Mouse (Mus musculus) limb, embryonic 12.5 days (tissue): ENCODE results near the gene Mrps15. TPM values are rescaled to one million over a fixed set of nuclear protein-coding genes. Genes with fewer than 3 reads are reported as not detected.

Experiments
- ATAC-seq: fragments of 200-750 bp; cut with Nextera tagmentation; 2 replicates; pipeline ENCODE4 v1.8.0; 2017; ENCODE audit warnings: low read depth, moderate TSS enrichment; ENCODE audit not compliant: insufficient number of reproducible peaks, insufficient read depth, low FRiP score, low TSS enrichment
- H3K27ac ChIP-seq: fragments of 300-500 bp; sonication (generic); 2 replicates; pipeline ENCODE4 v1.5.1; 2016; ENCODE audit warnings: mild to moderate bottlenecking, moderate library complexity
- H3K27me3 ChIP-seq: fragments of 300-500 bp; sonication (generic); 2 replicates; pipeline ENCODE4 v1.6.1; 2016; ENCODE audit warnings: mild to moderate bottlenecking, moderate library complexity
- H3K36me3 ChIP-seq: fragments of 300-500 bp; sonication (generic); 2 replicates; pipeline ENCODE4 v1.6.1; 2016; ENCODE audit warnings: mild to moderate bottlenecking, moderate library complexity
- H3K4me1 ChIP-seq: fragments of 300-500 bp; sonication (generic); replicated peaks from 2 replicates; pipeline ENCODE4 v1.6.1; 2016
- H3K4me2 ChIP-seq: fragments of 300-500 bp; sonication (generic); 2 replicates; pipeline ENCODE4 v1.6.1; 2016; ENCODE audit warnings: mild to moderate bottlenecking, moderate library complexity
- H3K4me3 ChIP-seq: fragments of 300-500 bp; sonication (generic); replicated peaks from 2 replicates; pipeline ENCODE4 v1.5.1; 2016; ENCODE audit warnings: mild to moderate bottlenecking
- H3K9ac ChIP-seq: fragments of 300-500 bp; sonication (generic); replicated peaks from 2 replicates; pipeline ENCODE4 v1.6.1; 2016; ENCODE audit warnings: mild to moderate bottlenecking, moderate library complexity
- H3K9me3 ChIP-seq: fragments of 300-500 bp; sonication (generic); 2 replicates; pipeline ENCODE4 v1.6.1; 2016; ENCODE audit warnings: mild to moderate bottlenecking, moderate library complexity
- WGBS: fragments of 180-500 bp; shearing (Covaris S2); methylation state at CpG from one replicate; pipeline ENCODE4 v1.1.7; 2016; 5-methylcytosine and 5-hydroxymethylcytosine counted together
- polyA plus RNA-seq: library from polyadenylated mRNA; unstranded; fragments of >200 nt; fragmentation: Nextera tagmentation; extraction: Ambion mirVana; gene quantifications from 2 replicates; pipeline ENCODE4 v1.2.1, GENCODE M21; 2016

The Mrps15 gene
- polyA plus RNA-seq, 1 experiment from 2014 or later: 162 TPM

DNA sequence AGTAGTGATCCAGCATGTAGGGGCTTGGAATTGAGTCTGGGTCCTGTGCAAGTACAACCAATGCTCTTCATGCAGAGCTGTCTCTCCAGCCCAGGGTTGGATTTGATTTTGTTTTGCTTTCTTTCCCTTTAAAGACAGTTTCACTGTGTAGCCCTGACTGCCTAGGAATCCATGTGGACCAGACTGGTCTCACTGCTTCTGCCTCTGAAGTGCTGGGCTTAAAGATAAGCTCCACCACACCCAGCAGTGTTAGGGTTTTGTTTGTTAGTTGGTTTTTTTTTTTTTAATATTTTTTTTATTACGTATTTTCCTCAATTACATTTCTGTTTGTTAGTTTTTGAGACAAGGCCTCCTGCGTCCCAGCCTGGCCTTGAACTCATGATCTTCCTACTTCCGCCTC, 52.6 kb downstream of the Mrps15 start:
- ATAC-seq: no peak
- H3K4me2 ChIP-seq: no peak overlapping the region
- H3K9ac ChIP-seq: no peak overlapping the region
- H3K27ac ChIP-seq: no peak overlapping the region
- WGBS: 89% methylated on average over 3 of the region's 3 CpGs
- H3K27me3 ChIP-seq: no peaks in the 10 kb centered on the region
- H3K36me3 ChIP-seq: peaks cover 16% of the 10 kb centered on the region; the same call in 1 of the 2 replicates
- H3K4me1 ChIP-seq: peaks cover 13% of the 10 kb centered on the region
- no peak overlapping the region for H3K4me3 ChIP-seq
- H3K9me3 ChIP-seq: no peaks in the 10 kb centered on the region

DNA sequence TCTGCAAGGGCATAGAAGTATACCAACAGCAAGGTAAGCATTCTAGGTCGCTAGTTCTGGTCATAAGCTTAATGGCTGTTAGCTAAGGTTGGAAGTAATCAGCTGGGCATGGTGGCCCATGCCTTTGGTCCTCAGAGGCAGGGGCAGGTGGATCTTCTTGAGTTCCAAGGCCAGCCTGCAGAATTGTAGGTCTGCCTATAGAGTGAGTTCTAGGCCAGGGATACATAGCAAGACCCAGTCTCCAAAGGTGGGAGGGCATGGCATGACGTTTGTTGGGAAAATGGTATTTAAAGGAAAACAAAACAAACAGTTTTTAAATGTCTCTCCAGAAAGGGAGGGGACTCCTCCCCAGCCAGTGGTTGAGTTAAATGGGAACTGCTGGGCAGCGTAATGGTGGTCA, 54.0 kb downstream of the Mrps15 start:
- Histone ChIP-seq H3K9ac (no peak overlapping the region), H3K4me1 (peaks cover 24% of the 10 kb centered on the region), H3K9me3 (no peaks in the 10 kb centered on the region), H3K27ac (no peak overlapping the region), H3K27me3 (0 out of 2 replicates have a peak, but pooled peaks cover 3% of the 10 kb centered on the region), H3K36me3 (peaks cover 16% of the 10 kb centered on the region; the same call in 1 of the 2 replicates), H3K4me2 (no peak overlapping the region), H3K4me3 (no peak overlapping the region)
- ATAC-seq: no peak
- 86% methylated on average over 3 of the region's 3 CpGs for WGBS

DNA sequence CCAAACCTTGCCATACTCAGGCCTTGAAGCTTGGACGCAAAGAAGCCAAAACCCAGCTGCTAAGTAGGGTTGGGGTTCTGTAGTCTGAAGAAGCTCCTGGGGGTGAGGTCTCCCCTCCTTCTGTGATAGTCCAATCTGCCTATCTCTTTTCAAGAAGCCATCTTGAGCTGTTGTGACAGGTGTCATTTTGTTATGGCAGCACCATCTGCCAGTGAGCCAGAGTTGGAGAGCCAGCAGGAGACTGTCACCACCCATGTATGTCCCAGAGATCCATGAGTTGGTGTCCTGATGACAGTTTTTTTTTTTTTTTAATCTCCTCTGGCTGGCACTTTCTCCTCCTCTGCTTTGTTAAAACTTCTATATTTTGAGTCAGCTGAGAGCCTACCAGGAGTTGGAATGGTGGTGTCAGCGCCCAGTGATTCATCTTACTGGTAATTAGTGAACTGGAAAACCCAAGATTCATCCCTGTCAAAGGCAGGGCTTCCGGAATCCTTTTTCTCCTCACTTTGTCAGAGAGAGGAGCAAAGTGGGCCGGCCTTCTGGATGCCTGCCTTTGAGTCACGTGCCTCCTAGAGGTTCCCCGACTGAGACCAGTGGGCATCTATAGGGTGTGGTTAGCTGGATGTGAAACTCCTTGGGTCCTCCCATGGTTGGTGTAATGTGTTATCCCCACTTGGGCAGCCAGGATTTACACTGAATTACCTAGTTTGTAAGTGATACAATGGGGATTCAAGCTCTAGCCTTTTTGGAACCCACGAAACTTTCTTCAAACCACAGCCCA, 55.5 kb downstream of the Mrps15 start:
- 47% methylated on average over 7 of the region's 7 CpGs for WGBS
- Histone ChIP-seq H3K4me3 (no peak overlapping the region), H3K27ac (no peak overlapping the region), H3K4me1 (peaks cover 27% of the 10 kb centered on the region), H3K27me3 (0 out of 2 replicates have a peak, but pooled peaks cover 3% of the 10 kb centered on the region), H3K9ac (no peak overlapping the region), H3K4me2 (peak overlapping the region; percentile 96), H3K36me3 (peaks cover 16% of the 10 kb centered on the region; the same call in 1 of the 2 replicates), H3K9me3 (no peaks in the 10 kb centered on the region)
- no peak for ATAC-seq

DNA sequence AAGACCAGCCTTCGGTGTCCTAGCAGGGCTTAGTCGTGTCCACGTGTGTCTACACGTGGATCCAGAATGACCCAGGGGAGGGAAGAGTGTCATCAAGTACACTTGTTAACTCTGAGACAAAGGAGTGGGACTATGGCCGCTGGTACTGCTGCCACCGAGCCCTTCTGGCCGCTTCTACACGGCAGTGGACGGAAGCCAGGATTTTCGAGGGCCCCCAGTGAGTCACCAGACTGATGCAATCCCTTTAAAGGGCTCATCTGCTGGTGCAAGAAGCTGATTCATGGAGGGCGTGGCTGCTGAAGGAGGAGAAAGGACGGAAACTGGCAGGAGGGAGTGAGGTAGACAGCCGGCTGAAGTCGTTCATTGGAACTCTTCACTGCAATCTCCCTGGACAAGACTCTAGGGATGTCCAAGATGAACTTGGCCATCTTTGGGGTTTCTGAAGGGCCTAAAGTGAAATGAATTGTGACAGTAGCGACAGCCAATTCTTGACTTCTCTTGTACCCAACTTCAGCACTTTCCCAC, 56.4 kb downstream of the Mrps15 start:
- no peaks in the 10 kb centered on the region for H3K9me3 ChIP-seq
- peaks cover 15% of the 10 kb centered on the region; the same call in 1 of the 2 replicates for H3K36me3 ChIP-seq
- WGBS: 2% methylated on average over 15 of the region's 15 CpGs
- 0 out of 2 replicates have a peak, but pooled peaks cover 3% of the 10 kb centered on the region for H3K27me3 ChIP-seq
- H3K4me1 ChIP-seq: peaks cover 31% of the 10 kb centered on the region
- peak overlapping the region; percentile 94 for H3K4me3 ChIP-seq
- peak overlapping the region; percentile 60; the same call in 1 of the 2 replicates for H3K27ac ChIP-seq
- H3K9ac ChIP-seq: peak overlapping the region; percentile 55; the same call in 1 of the 2 replicates
- peak overlapping the region; percentile 96 for H3K4me2 ChIP-seq
- ATAC-seq: peak; percentile 27; the same call in 1 of the 2 replicates

DNA sequence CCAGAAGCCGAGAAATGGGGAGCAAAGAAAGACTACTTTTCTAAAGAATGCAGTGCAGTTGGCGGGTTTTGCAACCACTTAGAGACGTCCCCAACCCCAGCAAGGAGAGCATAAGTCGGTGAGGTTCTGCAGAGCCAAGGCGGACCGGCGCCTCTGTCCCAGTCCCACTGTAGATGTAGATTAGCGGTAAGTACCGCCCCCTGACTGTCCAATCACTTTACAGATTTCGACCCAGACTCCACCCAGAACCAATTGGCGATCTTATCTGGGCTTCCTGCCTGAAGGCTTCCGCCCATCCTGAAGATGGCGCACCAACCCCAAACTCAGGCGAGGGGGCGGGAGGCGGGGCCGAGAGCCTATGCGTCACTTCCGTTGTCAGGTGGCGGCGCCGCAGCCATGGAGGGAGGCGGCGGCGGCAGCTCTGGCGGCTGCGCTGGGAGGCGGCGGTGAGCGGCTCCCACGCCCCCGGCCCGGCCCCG, 56.9 kb downstream of the Mrps15 start, which contains the start of gene Stk40:
Stk40 (plus strand) TSS at position 368 of the 479 bp plus-strand sequence.
- Histone ChIP-seq H3K4me3 (peak within 1 kb of the TSS; percentile 94), H3K27me3 (0 out of 2 replicates have a peak, but pooled peaks cover 3% of the 10 kb centered on the region), H3K4me1 (peaks cover 36% of the 10 kb centered on the region), H3K9ac (peak within 1 kb of the TSS; percentile 76), H3K36me3 (peaks cover 10% of the 10 kb centered on the region; the same call in 1 of the 2 replicates), H3K4me2 (peak within 1 kb of the TSS; percentile 96), H3K27ac (peak within 1 kb of the TSS; percentile 60; the same call in 1 of the 2 replicates), H3K9me3 (no peaks in the 10 kb centered on the region)
- peak; percentile 94 for ATAC-seq
- WGBS: under 1% methylated on average over 33 of the region's 34 CpGs

DNA sequence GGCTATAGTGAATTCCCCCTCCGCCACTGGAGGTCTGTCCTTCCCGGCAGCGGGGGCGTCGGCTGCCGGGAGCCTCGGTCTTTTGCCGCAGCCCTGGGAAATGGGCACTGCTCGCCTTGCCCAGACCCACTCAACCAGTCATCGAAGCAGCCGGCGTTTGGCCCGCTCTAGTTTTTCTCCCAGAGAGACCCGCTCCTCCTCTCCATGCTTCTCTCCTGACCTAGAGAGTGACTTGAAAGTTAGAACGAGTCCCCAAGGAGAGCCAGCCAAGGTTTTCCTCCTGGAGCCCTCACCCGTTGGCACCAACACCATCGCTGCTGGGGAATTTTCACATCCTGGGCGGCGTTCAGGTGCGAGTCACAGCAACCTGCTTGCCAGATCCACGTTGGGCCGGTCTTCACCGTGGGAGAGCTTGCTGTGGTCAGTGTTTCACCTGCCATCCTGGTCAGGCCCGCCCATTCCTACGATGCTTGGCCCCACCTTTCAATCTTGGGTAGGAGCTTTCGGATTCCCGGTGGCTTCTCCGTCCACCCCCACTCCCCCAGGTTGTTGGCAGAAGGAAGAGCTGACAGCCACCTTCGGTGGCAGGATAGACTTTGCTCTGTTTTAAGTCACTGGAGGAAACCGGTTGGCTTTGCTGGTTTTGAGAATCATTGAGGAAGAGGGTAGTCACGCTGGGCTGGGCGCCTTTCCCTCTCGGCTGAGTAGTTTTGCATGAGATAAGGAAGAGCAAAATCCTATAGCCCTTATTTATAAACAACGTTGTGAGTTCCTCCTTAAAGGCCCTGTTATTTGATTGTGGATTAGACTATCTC, 57.7 kb downstream of the Mrps15 start:
- no peak overlapping the region for H3K27ac ChIP-seq
- peak; percentile 22 for ATAC-seq
- 4% methylated on average over 33 of the region's 34 CpGs for WGBS

More for the DNA sequence above, 57.7 kb downstream of the Mrps15 start:
- peak overlapping the region; percentile 94 for H3K4me3 ChIP-seq
- no peaks in the 10 kb centered on the region for H3K9me3 ChIP-seq
- H3K36me3 ChIP-seq: peaks cover 3% of the 10 kb centered on the region; the same call in 1 of the 2 replicates
- 0 out of 2 replicates have a peak, but pooled peaks cover 3% of the 10 kb centered on the region for H3K27me3 ChIP-seq
- H3K4me1 ChIP-seq: peaks cover 40% of the 10 kb centered on the region
- peak overlapping the region; percentile 76 for H3K9ac ChIP-seq
- peak overlapping the region; percentile 96 for H3K4me2 ChIP-seq

Other genes starting within 250 kb of the Mrps15 start
- gene Csf3r, start 22.4 kb upstream of the Mrps15 start, polyA plus RNA-seq: 0.33 and 0.39 TPM in 2 replicates
- 18.2 and 19.0 TPM in 2 replicates for gene Oscp1, start 11.6 kb downstream of the Mrps15 start, polyA plus RNA-seq
- 43.2 and 44.3 TPM in 2 replicates for gene Lsm10, start 49.7 kb downstream of the Mrps15 start, polyA plus RNA-seq
- gene Stk40, start 57.0 kb downstream of the Mrps15 start, polyA plus RNA-seq: 41.1 and 45.2 TPM in 2 replicates
- gene Eva1b, start 100.8 kb downstream of the Mrps15 start, polyA plus RNA-seq: 65.6 and 67.5 TPM in 2 replicates
- 7.2 and 8.4 TPM in 2 replicates for gene Sh3d21, start 116.6 kb downstream of the Mrps15 start, polyA plus RNA-seq
- 303 and 349 TPM in 2 replicates for gene Thrap3, start 155.8 kb downstream of the Mrps15 start, polyA plus RNA-seq
- gene Map7d1, start 209.4 kb downstream of the Mrps15 start, polyA plus RNA-seq: 83.5 and 85.1 TPM in 2 replicates
- gene Trappc3, start 215.4 kb downstream of the Mrps15 start, polyA plus RNA-seq: 105 and 111 TPM in 2 replicates
- 13.3 and 16.7 TPM in 2 replicates for gene Col8a2, start 239.9 kb downstream of the Mrps15 start, polyA plus RNA-seq